Mouse (Mus musculus) CH12F3 (cell line): ENCODE data around the gene Wdr77.
"Not testable (repeated sequence)": the region's sequence is repeated elsewhere in the genome, so short reads cannot be mapped to it uniquely, and the experiment has no call there.

Experiments
- in situ Hi-C: fragments of 300-500 bp; cut with MboI; formaldehyde crosslinking; loops from 2 replicates; pipeline ENCODE4 v1.14.3; 2020; ENCODE audit warnings: low sequenced_read_pairs

Gene Wdr77

GRCm38 (mm10) chr3:105936111-105936510 is 23.1 kb upstream of the Wdr77 start:
- in situ Hi-C loops = no loop called here

GRCm38 (mm10) chr3:105951348-105951747 is 7.8 kb upstream of the Wdr77 start:
- in situ Hi-C loops = no loop called here

GRCm38 (mm10) chr3:105957235-105957634 is 1.9 kb upstream of the Wdr77 start:
- in situ Hi-C loops = no loop called here

- in situ Hi-C loops = no loop called here
Measured at GRCm38 (mm10) chr3:105958204-105958603, 965 bp upstream of the Wdr77 start.

GRCm38 (mm10) chr3:105959585-105959984 is 416 bp downstream of the Wdr77 start:
- in situ Hi-C loops = no loop called here

GRCm38 (mm10) chr3:105959999-105960398 is 830 bp downstream of the Wdr77 start, which contains the start of gene Atp5f1:
Atp5f1 (minus strand) TSS chr3:105960099.
- in situ Hi-C loops = no loop called here

GRCm38 (mm10) chr3:105960700-105961099 is 1.5 kb downstream of the Wdr77 start:
- in situ Hi-C loops = no loop called here

GRCm38 (mm10) chr3:105971831-105972446 is 12.8 kb downstream of the Wdr77 start:
- in situ Hi-C loops = no loop called here

- in situ Hi-C loops = no loop called here
Measured at GRCm38 (mm10) chr3:105973411-105973810, 14.2 kb downstream of the Wdr77 start, which contains the start of gene Ovgp1. Ovgp1 (plus strand) TSS chr3:105973711.

- in situ Hi-C loops = no loop called here
Measured at GRCm38 (mm10) chr3:105974174-105974573, 15.0 kb downstream of the Wdr77 start.

- in situ Hi-C loops = loop anchor here (10.0 kb wide), 1 partner anchor 455 kb away; no protein-coding TSS in a partner anchor
Measured at GRCm38 (mm10) chr3:105989611-105990010, 30.4 kb downstream of the Wdr77 start.

- in situ Hi-C loops = loop anchor here (10.0 kb wide), 1 partner anchor 453 kb away; no protein-coding TSS in a partner anchor
Measured at GRCm38 (mm10) chr3:105991653-105992283, 32.6 kb downstream of the Wdr77 start.

GRCm38 (mm10) chr3:105994730-105995129 is 35.6 kb downstream of the Wdr77 start:
- in situ Hi-C loops = loop anchor here (10.0 kb wide), 1 partner anchor 450 kb away; no protein-coding TSS in a partner anchor

- in situ Hi-C loops = no loop called here
Measured at GRCm38 (mm10) chr3:106000707-106001375, 41.7 kb downstream of the Wdr77 start.

GRCm38 (mm10) chr3:106001416-106002370 is 42.5 kb downstream of the Wdr77 start:
- in situ Hi-C loops = no loop called here

- in situ Hi-C loops = not testable (repeated sequence)
Measured at GRCm38 (mm10) chr3:106003360-106003759, 44.2 kb downstream of the Wdr77 start.

- in situ Hi-C loops = no loop called here
Measured at GRCm38 (mm10) chr3:106014546-106014945, 55.4 kb downstream of the Wdr77 start, which contains the start of gene Pifo. Pifo (minus strand) TSS chr3:106014646.
